Mouse (Mus musculus): ENCODE results near the gene Izumo1r.

Gene Izumo1r

DNA sequence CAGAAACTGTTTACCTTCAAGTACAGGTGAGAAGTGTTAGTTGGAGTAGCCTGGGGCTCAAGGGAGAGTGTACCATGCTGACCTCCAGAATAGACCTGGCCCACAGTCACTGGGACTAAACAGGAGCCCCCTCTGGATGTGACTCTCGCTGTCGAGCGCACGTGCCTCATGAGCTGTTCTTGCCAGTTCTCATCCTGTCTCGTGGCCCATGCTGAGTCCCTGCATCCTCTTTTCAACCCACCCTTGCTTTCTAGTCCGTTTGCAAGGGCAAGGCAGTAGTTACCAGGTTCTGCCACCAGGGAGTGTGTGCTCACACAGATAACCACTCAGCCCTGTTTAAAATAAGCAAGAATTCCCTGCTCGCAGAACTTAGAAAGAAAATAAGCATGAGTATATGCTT is 36.8 kb downstream of the Izumo1r start:
- no peak for DNase-seq (ENCODE audit: low spot score)

- no peak for DNase-seq (ENCODE audit: low spot score)
These were observed 39.0 kb downstream of the Izumo1r start for GRCm38 (mm10) chr9:14864726-14865125.

DNA sequence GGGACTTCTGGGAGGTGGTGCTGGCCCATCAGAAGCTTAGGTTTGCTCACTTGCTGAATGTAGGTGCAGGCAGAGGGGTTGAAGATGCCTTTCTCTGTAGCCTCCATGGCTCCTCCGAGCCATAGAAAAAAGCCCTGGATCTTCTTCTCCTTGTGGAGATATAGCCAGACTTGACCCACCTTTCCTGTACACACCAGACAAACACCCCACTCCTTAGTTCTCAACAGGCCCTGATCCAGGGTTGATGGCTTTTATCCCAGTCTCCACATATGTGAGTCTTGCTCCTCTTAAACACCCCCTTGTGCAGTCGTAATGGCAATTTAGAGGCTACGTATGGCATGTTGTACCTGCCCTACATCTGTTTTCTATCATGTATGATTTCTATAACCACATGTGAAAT is 40.6 kb downstream of the Izumo1r start:
- no peak for DNase-seq (ENCODE audit: low spot score)

DNA sequence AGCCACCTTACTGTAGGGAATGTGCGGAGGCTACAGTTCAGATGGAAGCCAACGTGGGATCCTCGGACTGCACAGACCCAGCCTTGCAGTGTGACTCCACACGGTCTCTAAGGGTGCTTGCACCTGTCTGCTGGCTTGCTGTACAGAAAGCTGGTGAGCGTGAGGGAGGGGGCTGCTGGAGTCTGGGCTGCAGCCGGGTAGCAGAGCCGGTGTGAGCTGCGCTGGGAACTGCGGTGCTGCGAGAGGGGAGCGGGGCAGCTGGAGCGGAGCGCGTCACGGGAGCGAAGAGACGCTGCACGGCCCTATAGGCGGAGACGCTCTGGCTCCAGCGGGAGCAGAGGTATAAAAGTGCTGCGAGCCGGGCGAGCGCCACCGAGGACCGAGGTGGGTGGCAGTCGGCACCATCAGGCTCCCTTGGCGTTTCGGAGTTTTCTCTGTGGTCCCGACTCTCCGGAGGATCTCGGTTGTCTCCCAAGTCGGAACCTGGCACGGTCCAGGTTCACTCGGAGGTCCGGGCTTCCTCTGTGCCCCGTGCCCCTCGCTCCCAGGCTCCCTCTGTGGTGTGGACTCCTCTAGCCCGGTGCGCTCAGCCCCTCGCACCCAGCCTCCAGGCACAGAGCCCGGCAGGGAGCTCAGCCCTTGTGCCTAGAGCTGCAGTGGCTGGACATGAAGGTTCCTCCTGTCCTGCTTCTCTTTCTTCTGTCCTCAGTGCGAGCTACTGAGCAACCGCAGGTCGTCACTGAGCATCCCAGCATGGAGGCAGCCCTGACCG is 43.7 kb downstream of the Izumo1r start, which contains the start of gene Gpr83:
Gene Gpr83, plus strand, starts transcription at position 343 of the 772 bp plus-strand sequence.
- DNase-seq (ENCODE audit: low spot score), result no peak

DNA sequence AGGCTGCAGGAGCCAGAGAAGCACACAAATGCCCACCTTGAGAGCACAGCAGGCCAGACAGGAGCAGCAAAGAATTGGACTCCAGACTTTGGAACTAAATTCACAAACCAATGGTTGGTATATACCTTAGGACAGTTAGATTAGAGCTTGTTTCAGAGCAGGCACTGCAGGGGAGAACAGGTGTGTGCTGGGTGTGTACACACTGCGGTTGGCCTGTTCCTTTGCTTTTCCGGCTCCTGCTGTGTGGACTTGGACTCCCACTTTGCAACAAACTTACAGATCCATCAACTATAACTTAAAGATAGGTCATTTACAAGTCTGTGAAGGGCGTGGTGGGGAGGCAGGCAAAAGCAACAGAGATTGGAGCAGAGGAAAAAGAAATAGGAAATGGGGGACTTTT is 45.0 kb downstream of the Izumo1r start:
- DNase-seq (ENCODE audit: low spot score), result no peak

DNA sequence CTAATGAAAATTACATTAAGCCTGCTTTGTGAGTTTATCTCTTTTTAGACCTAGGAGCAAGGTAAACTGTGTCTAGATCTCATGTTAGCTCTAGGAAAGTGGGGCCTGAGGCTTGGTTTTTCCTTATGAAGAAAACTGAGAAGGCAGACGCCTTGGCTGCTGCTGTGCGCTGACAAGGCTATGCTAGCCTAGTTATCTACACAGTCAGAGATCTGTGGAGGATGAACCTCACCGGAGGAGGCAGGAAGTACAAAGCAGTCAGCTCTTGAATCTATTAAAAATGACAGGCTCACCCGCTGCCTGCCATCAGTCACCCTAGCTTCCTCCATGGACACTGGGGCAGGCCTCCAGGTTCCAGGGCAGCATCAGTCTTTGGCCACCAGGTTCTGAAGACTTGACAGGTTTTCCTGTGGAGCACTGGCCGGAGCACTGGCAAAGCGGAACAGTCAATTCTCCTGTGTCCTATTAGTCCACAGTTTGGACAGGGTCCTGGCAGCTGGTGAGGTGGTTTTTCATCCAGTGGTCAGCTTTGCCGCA is 45.5 kb downstream of the Izumo1r start:
- no peak for DNase-seq (ENCODE audit: low spot score)

DNA sequence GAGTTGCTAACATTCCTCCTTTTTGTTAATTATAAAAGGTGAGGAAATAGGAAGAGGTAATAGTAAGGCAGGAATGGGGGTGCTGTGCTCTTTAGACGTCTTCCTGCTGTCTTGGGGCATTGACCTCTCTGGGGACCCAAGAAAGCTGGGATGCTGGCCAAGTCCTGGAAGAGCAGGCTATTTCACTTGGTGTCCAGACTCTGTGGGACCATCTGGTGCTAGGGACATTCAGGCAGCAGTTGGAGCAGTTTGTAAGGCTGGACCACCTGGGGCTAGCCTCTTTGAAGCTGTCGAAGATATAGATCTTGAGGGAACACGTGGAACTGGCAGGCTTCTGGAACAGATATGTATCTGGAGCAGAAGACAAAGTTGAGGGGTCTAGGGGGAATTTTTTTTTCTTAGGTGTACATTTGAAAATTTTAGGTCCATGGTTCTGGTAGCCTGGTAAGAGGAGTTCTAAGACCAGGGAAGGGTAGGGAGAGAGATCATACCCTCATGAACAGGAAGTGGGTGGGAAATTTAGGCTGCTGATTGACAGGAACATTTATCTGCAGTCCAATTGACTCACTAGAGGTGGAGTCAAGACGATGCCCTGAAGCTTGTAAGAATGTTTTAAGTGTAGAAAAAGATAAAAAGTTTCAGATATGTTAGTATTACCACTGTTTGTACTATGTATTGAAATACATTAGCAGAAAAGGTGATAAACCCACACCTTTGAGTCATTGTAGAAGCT is 46.7 kb downstream of the Izumo1r start:
- no peak for DNase-seq (ENCODE audit: low spot score)

- DNase-seq (ENCODE audit: low spot score), result no peak
These were observed 49.2 kb downstream of the Izumo1r start for GRCm38 (mm10) chr9:14854585-14854984.

DNA sequence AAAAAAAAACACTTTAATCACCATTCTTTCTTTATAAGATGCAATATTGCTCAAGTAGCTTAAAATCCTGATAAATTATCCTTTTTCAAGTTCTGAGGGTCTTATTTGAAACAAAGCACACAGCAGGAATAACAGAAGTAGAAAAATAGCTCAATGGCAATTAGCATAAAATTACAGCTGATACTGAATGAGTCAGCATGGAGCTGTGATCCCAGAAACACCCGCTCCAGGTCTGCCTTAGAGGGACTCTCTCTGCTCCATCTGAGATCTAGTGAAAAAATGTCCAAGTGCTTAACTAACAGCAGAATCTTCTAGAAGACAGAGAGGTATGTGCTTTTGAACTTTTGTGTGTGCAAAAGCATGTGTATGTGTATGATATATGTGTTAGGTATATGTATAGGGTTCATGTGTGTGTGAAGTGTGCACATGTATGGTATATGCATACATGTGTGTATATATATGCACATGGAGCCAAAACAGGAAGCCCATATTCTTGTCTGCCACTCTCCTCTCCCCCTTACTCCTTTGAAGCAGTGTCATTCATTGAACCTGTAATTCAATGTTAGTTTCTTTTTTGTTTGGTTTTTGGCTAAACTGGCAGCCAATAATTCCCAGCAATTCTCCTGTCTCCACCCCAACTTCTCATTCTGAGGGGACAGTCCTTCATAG is 55.3 kb downstream of the Izumo1r start:
- DNase-seq (ENCODE audit: low spot score), result no peak

- DNase-seq (ENCODE audit: low spot score), result peak; percentile 27
These were observed 57.3 kb downstream of the Izumo1r start for GRCm38 (mm10) chr9:14846428-14846827.

- DNase-seq (ENCODE audit: low spot score), result no peak
These were observed 59.8 kb downstream of the Izumo1r start for GRCm38 (mm10) chr9:14843901-14844300.

DNA sequence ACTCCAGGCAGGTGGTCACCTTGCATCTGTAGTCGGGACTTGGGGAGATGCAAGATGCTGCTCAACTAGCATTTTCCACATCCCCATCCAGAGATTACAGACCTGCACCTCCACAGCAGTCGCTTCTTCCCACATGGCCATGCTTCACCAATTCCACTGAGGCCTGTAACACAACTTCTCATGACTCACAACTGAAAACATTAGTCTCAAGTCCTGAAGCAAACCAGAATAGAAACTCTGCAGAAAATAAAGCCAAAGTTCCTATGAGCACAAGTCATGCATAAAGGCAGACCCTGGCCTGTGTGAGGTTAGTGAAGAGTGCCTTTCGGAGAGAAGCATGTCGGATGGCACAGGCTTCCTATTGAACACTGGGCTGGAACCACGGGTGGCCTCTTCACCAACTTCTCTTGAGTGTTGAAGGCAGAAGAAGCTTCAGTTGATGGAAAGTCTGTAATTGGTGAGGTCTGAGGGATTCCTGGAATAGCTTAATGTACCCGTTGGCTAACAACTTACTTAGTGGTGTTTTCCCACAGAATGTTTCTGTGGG is 60.4 kb downstream of the Izumo1r start:
- no peak for DNase-seq (ENCODE audit: low spot score)

- DNase-seq (ENCODE audit: low spot score), result no peak
These were observed 61.6 kb downstream of the Izumo1r start for GRCm38 (mm10) chr9:14841878-14842761.

DNA sequence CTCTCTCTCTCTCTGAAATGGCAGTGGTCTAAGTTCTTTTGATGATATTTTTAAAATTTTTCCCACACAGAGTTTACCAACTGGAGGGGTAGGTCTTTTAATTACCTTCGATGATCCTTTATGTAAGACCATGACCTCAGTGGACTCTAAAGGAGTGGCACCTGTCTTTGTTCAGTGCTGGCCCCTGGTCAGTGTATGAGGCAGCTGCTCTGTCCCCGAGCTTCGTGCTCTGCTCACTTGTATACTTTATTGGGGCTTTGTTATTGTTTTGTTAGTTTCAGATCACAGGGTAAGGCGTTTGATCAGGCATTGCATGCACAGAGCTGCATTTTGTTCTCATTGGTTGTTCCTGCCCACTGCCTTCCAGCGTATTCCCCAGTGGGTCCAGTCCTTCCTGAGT is 63.8 kb downstream of the Izumo1r start:
- no peak for DNase-seq (ENCODE audit: low spot score)

DNA sequence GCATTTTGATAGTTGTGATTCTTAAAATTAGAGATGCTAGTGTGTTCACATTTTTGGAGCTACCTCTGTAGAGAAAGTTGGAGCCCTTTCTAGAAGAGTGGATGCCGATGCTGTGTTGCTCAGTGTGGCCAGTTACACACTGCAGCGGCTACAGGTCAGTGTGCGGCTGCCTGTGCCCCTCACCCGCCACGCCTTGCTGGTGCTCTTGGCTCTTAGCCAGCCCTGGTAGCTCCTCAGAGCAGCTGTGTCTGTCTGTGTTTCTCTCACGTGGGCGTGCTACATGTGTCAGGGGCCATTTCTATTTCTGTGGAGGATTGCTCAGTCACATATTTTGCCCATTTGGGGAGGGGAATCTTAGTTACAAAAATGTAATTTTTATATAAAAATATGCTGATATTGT is 64.2 kb downstream of the Izumo1r start:
- DNase-seq (ENCODE audit: low spot score), result no peak
